Mouse (Mus musculus) midbrain, embryonic 11.5 days (tissue): ENCODE measurements around the gene Gzmb. TPM values are rescaled to one million over a fixed set of nuclear protein-coding genes. Genes with fewer than 3 reads are reported as not detected.

Source experiments
- ATAC-seq: fragments of 200-750 bp; cut with Nextera tagmentation; 2 replicates; pipeline ENCODE4 v1.8.0; 2017; ENCODE audit warnings: moderate TSS enrichment, moderate library complexity; ENCODE audit not compliant: low FRiP score
- DNase-seq: peaks from one replicate; pipeline ENCODE4 v3.0.0; 2015; ENCODE audit warnings: low spot score; ENCODE audit errors: missing footprints
- H3K27ac ChIP-seq: fragments of 300-500 bp; sonication (generic); 2 replicates; pipeline ENCODE4 v1.5.1; 2014; ENCODE audit warnings: low read depth, low read length
- H3K27me3 ChIP-seq: fragments of 300-500 bp; sonication (generic); 2 replicates; pipeline ENCODE4 v1.6.1; 2014; ENCODE audit warnings: mild to moderate bottlenecking, low read length, moderate library complexity, mixed read lengths; ENCODE audit not compliant: control insufficient read depth, insufficient read depth
- H3K36me3 ChIP-seq: fragments of 300-500 bp; sonication (generic); 2 replicates; pipeline ENCODE4 v1.6.1; 2014; ENCODE audit warnings: mild to moderate bottlenecking, low read length, moderate library complexity, mixed read lengths; ENCODE audit not compliant: control insufficient read depth, insufficient read depth
- H3K4me1 ChIP-seq: fragments of 300-500 bp; sonication (generic); 2 replicates; pipeline ENCODE4 v1.6.1; 2014; ENCODE audit warnings: low read length; ENCODE audit not compliant: control insufficient read depth, insufficient read depth
- H3K4me2 ChIP-seq: fragments of 300-500 bp; sonication (generic); 2 replicates; pipeline ENCODE4 v1.6.1; 2014; ENCODE audit warnings: mild to moderate bottlenecking, moderate library complexity
- H3K4me3 ChIP-seq: fragments of 300-500 bp; sonication (generic); 2 replicates; pipeline ENCODE4 v1.5.1; 2014; ENCODE audit warnings: low read depth, low read length
- H3K9ac ChIP-seq: fragments of 300-500 bp; sonication (generic); 2 replicates; pipeline ENCODE4 v1.6.1; 2014; ENCODE audit warnings: low read length
- H3K9me3 ChIP-seq: fragments of 300-500 bp; sonication (generic); 2 replicates; pipeline ENCODE4 v1.6.1; 2016; ENCODE audit warnings: low read length; ENCODE audit not compliant: control insufficient read depth
- WGBS: fragments of 180-500 bp; shearing (Covaris S2); extraction: QIAGEN DNeasy Blood & Tissue Kit; methylation state at CpG from one replicate; pipeline ENCODE4 v1.1.7; 2014; 5-methylcytosine and 5-hydroxymethylcytosine counted together
- polyA plus RNA-seq: library from polyadenylated mRNA; unstranded; fragments of >200 nt; fragmentation: Nextera tagmentation; extraction: Ambion mirVana; gene quantifications from 2 replicates; pipeline ENCODE4 v1.2.1, GENCODE M21; 2014

Gzmb gene
- polyA plus RNA-seq, 1 experiment from 2014 or later = not detected

- Histone ChIP-seq H3K4me1 (no peaks in the 10 kb centered on the region), H3K9me3 (no peaks in the 10 kb centered on the region), H3K27ac (no peak within 1 kb of the TSS), H3K27me3 (no peaks in the 10 kb centered on the region), H3K4me2 (no peak within 1 kb of the TSS), H3K4me3 (no peak within 1 kb of the TSS), H3K9ac (no peak within 1 kb of the TSS), H3K36me3 (no peaks in the 10 kb centered on the region)
- ATAC-seq = no peak
- 92% methylated on average over 4 of the region's 4 CpGs for WGBS
- DNase-seq = no peak
Observed at GRCm38 (mm10) chr14:56211317-56211716, 50.7 kb downstream of the Gzmb start, which contains the start of gene Gzmf. Gzmf (minus strand) TSS chr14:56211417.

Other genes starting within 250 kb of the Gzmb start
- not detected in 2 replicates for gene Mcpt1, start 244.3 kb downstream of the Gzmb start, polyA plus RNA-seq
- gene Mcpt9, start 231.8 kb downstream of the Gzmb start, polyA plus RNA-seq = not detected in 2 replicates
- gene Mcpt2, start 220.2 kb downstream of the Gzmb start, polyA plus RNA-seq = not detected in 2 replicates
- not detected in 2 replicates for gene Mcpt4, start 199.9 kb downstream of the Gzmb start, polyA plus RNA-seq
- not detected in 2 replicates for gene Mcpt8, start 177.0 kb downstream of the Gzmb start, polyA plus RNA-seq
- not detected in 2 replicates for gene Ctsg, start 159.7 kb downstream of the Gzmb start, polyA plus RNA-seq
- gene Gzme, start 141.6 kb downstream of the Gzmb start, polyA plus RNA-seq = not detected in 2 replicates
- not detected in 2 replicates for gene Gzmd, start 129.7 kb downstream of the Gzmb start, polyA plus RNA-seq
- gene Gzmg, start 102.7 kb downstream of the Gzmb start, polyA plus RNA-seq = not detected in 2 replicates
- not detected in 2 replicates for gene Gzmn, start 87.7 kb downstream of the Gzmb start, polyA plus RNA-seq
- gene Gzmf, start 50.8 kb downstream of the Gzmb start, polyA plus RNA-seq = not detected in 2 replicates
- gene Gzmc, start 27.6 kb downstream of the Gzmb start, polyA plus RNA-seq = not detected in 2 replicates
- 0.10 TPM in 1 of 2 replicates, not detected in the other for gene Atp12a, start 102.8 kb upstream of the Gzmb start, polyA plus RNA-seq
- gene Rnf17, start 140.3 kb upstream of the Gzmb start, polyA plus RNA-seq = 1.3 and 2.1 TPM in 2 replicates